Mouse (Mus musculus): ENCODE data around the gene Knop1. TPM values are rescaled to one million over a fixed set of nuclear protein-coding genes. Genes with fewer than 3 reads are reported as not detected.

Gene Knop1
- polyA plus RNA-seq, 1 experiment: 24.1 TPM

DNA sequence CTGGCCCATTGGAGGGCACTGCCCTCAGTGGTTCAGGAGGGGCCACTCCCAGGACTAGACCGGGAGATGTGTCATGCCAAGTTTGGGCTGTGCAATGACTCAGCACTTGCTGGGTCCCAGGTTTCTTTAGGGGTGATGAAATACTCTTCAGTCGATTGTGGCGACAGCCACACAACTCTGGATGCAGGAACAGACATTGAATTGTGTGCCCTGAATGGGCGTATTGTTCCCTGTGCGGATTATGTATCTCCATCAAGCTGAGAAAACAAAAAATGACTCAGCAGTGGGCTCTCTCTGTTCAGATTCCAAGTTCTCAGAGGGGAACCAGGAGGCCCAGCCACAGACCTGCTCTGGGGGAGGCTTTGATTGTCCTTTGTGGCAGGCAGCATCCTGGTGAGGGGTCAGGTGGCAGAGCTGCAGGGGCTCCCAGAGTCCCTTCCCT, 28.1 kb downstream of the Knop1 start:
- Histone ChIP-seq H3K79me2 (ENCODE audit: control insufficient read depth, insufficient read depth) (no peaks in the 10 kb centered on the region), H3K79me3 (ENCODE audit: low read depth) (no peaks in the 10 kb centered on the region), H3K4me3 (ENCODE audit: insufficient read depth, poor library complexity, severe bottlenecking) (no peak overlapping the region), H3K36me3 (ENCODE audit: control insufficient read depth, insufficient read depth) (no peaks in the 10 kb centered on the region), H3K27me3 (ENCODE audit: control insufficient read depth, insufficient read depth, insufficient read length) (no peaks in the 10 kb centered on the region), H3ac (ENCODE audit: control insufficient read depth, insufficient read length, low read depth) (no peak overlapping the region)
- TF ChIP-seq CEBPB (IDR thresholded peaks at IDR 0.05; ENCODE audit: low read depth): peak; percentile 82
- TF ChIP-seq USF1 (IDR thresholded peaks at IDR 0.05; ENCODE audit: low read depth): no peak
- TF ChIP-seq MYOD1 (IDR thresholded peaks at IDR 0.05; ENCODE audit: control insufficient read depth, insufficient read length, low read depth): peak; percentile 13

DNA sequence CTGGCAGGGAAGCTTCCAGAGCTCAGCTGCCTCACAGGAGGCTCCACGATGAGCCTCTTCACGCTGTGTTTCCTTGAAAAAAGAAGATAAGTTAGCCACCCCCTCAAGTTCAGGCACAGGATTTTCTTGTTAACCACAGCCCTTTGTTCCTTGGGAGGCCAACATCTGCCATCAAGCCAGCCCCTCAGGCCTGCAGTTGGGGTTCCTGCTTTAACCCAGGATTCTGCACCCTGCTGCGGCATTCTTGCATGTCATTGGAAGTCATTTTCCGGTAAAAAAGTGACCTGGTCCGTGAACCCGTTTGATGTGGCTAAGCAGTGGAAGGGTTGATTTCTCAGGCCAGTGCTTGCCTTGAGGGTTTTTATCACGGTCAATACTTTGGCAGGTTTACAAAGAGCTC, 31.6 kb downstream of the Knop1 start:
- Histone ChIP-seq H3K79me3 (ENCODE audit: low read depth) (no peaks in the 10 kb centered on the region), H3ac (ENCODE audit: control insufficient read depth, insufficient read length, low read depth) (no peak overlapping the region), H3K79me2 (ENCODE audit: control insufficient read depth, insufficient read depth) (no peaks in the 10 kb centered on the region), H3K4me3 (ENCODE audit: insufficient read depth, poor library complexity, severe bottlenecking) (no peak overlapping the region), H3K27me3 (ENCODE audit: control insufficient read depth, insufficient read depth, insufficient read length) (no peaks in the 10 kb centered on the region), H3K36me3 (ENCODE audit: control insufficient read depth, insufficient read depth) (no peaks in the 10 kb centered on the region)
- TF ChIP-seq CTCF (IDR thresholded peaks at IDR 0.05; ENCODE audit: control insufficient read depth, insufficient read depth, insufficient read length) (no peak), MYOG (IDR thresholded peaks at IDR 0.05; ENCODE audit: control insufficient read depth, extremely low read depth, insufficient read length) (no peak), FOSL1 (IDR thresholded peaks at IDR 0.05; ENCODE audit: insufficient read depth, low read length, poor library complexity, severe bottlenecking) (no peak), MYOD1 (IDR thresholded peaks at IDR 0.05; ENCODE audit: control insufficient read depth, insufficient read length, low read depth) (no peak), CEBPB (IDR thresholded peaks at IDR 0.05; ENCODE audit: low read depth) (no peak), MAX (IDR thresholded peaks at IDR 0.05) (no peak), USF1 (IDR thresholded peaks at IDR 0.05; ENCODE audit: low read depth) (no peak)

DNA sequence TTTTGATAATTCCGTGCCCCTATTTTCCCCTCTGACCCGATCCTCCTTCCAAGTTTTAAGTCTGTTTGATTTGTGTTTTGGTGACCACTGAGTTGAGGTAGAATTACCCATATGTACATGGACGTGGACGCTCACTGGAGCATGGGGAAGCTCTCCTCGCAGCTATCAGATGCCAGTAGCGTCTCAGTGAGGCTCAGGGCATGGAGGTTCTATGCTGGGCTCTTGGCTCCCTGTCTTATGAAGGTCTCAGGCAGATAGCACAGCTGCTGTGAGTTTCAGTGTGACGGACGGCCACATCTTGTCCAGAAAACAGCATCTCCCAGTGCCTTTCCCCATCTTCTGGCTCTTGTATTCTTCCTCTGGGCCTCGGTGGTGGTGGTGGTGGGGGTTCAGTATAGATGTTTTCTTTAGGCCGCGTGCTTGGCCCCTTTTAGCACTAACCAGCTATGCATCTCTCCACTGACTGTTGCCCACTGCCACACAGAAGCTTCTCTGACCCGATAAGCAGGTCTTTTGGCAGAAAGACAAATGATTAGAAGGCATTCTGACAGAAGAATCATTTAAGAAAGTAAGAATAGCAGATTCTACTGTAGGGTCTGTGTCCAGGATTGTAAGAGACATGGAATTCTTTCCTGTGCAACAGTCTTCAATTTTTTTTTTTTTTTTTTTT, 34.0 kb downstream of the Knop1 start:
- no peaks in the 10 kb centered on the region for H3K79me2 ChIP-seq (ENCODE audit: control insufficient read depth, insufficient read depth)
- no peaks in the 10 kb centered on the region for H3K27me3 ChIP-seq (ENCODE audit: control insufficient read depth, insufficient read depth, insufficient read length)
- no peak overlapping the region for H3ac ChIP-seq (ENCODE audit: control insufficient read depth, insufficient read length, low read depth)
- no peaks in the 10 kb centered on the region for H3K79me3 ChIP-seq (ENCODE audit: low read depth)
- TF ChIP-seq FOSL1 (IDR thresholded peaks at IDR 0.05; ENCODE audit: insufficient read depth, low read length, poor library complexity, severe bottlenecking): no peak
- TF ChIP-seq USF1 (IDR thresholded peaks at IDR 0.05; ENCODE audit: low read depth): no peak
- no peak for TF ChIP-seq MAX (IDR thresholded peaks at IDR 0.05)
- TF ChIP-seq MYOG (IDR thresholded peaks at IDR 0.05; ENCODE audit: control insufficient read depth, extremely low read depth, insufficient read length): no peak
- TF ChIP-seq CTCF (IDR thresholded peaks at IDR 0.05; ENCODE audit: control insufficient read depth, insufficient read depth, insufficient read length): no peak
- TF ChIP-seq CEBPB (IDR thresholded peaks at IDR 0.05; ENCODE audit: low read depth): no peak
- TF ChIP-seq MYOD1 (IDR thresholded peaks at IDR 0.05; ENCODE audit: control insufficient read depth, insufficient read length, low read depth): no peak
- no peak overlapping the region for H3K4me3 ChIP-seq (ENCODE audit: insufficient read depth, poor library complexity, severe bottlenecking)
- no peaks in the 10 kb centered on the region for H3K36me3 ChIP-seq (ENCODE audit: control insufficient read depth, insufficient read depth)

DNA sequence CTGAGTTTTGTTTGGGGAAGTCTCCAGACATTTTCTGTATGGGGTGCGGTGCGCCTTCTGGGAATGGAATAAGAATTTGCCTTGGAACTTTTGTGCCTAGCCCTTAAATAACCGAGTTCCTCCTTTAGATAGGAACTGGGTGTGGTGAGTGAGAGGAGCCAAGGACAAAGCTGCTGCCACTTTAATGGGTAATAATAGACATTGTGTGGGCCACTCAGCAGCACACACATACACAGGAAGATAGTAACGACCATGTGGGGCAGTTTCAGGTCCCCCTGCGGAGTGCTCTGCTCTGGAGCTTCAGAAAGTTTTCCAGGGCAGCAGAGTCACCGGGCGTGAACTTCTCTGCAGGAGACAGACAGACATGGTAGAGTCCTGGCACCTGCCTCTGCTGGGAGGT, 34.7 kb downstream of the Knop1 start:
- H3K4me3 ChIP-seq (ENCODE audit: insufficient read depth, poor library complexity, severe bottlenecking): no peak overlapping the region
- H3K79me2 ChIP-seq (ENCODE audit: control insufficient read depth, insufficient read depth): no peaks in the 10 kb centered on the region
- no peak overlapping the region for H3ac ChIP-seq (ENCODE audit: control insufficient read depth, insufficient read length, low read depth)
- TF ChIP-seq MYOD1 (IDR thresholded peaks at IDR 0.05; ENCODE audit: control insufficient read depth, insufficient read length, low read depth) (no peak), MYOG (IDR thresholded peaks at IDR 0.05; ENCODE audit: control insufficient read depth, extremely low read depth, insufficient read length) (no peak), USF1 (IDR thresholded peaks at IDR 0.05; ENCODE audit: low read depth) (no peak), CTCF (IDR thresholded peaks at IDR 0.05; ENCODE audit: control insufficient read depth, insufficient read depth, insufficient read length) (no peak), FOSL1 (IDR thresholded peaks at IDR 0.05; ENCODE audit: insufficient read depth, low read length, poor library complexity, severe bottlenecking) (no peak), CEBPB (IDR thresholded peaks at IDR 0.05; ENCODE audit: low read depth) (no peak), MAX (IDR thresholded peaks at IDR 0.05) (no peak)
- H3K36me3 ChIP-seq (ENCODE audit: control insufficient read depth, insufficient read depth): no peaks in the 10 kb centered on the region
- no peaks in the 10 kb centered on the region for H3K27me3 ChIP-seq (ENCODE audit: control insufficient read depth, insufficient read depth, insufficient read length)
- H3K79me3 ChIP-seq (ENCODE audit: low read depth): no peaks in the 10 kb centered on the region

DNA sequence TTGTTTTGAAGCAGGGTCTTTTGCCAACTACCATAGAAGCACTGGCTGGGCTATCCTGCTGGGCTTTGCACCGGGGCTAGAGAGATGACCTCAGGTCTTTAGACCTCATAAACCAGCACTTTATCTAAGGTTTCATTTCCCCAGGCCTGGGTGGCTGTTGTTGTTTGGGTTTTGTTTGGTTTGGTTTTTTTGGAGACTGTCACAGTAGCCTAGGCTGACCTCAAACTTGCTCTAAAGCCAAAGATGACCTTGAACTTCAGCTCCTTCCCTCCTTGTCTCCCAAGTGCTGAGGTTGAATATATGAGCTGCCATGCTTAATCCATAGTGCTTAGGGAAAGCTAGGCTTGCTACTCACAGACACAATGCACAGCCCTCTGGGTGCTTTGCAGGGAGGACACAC, 36.4 kb downstream of the Knop1 start:
- H3K36me3 ChIP-seq (ENCODE audit: control insufficient read depth, insufficient read depth): no peaks in the 10 kb centered on the region
- no peak overlapping the region for H3K4me3 ChIP-seq (ENCODE audit: insufficient read depth, poor library complexity, severe bottlenecking)
- H3K79me2 ChIP-seq (ENCODE audit: control insufficient read depth, insufficient read depth): no peaks in the 10 kb centered on the region
- H3K79me3 ChIP-seq (ENCODE audit: low read depth): no peaks in the 10 kb centered on the region
- H3ac ChIP-seq (ENCODE audit: control insufficient read depth, insufficient read length, low read depth): no peak overlapping the region
- H3K27me3 ChIP-seq (ENCODE audit: control insufficient read depth, insufficient read depth, insufficient read length): no peaks in the 10 kb centered on the region
- TF ChIP-seq MYOD1 (IDR thresholded peaks at IDR 0.05; ENCODE audit: control insufficient read depth, insufficient read length, low read depth) (no peak), MAX (IDR thresholded peaks at IDR 0.05) (no peak), CTCF (IDR thresholded peaks at IDR 0.05; ENCODE audit: control insufficient read depth, insufficient read depth, insufficient read length) (no peak), MYOG (IDR thresholded peaks at IDR 0.05; ENCODE audit: control insufficient read depth, extremely low read depth, insufficient read length) (no peak), USF1 (IDR thresholded peaks at IDR 0.05; ENCODE audit: low read depth) (no peak), FOSL1 (IDR thresholded peaks at IDR 0.05; ENCODE audit: insufficient read depth, low read length, poor library complexity, severe bottlenecking) (no peak), CEBPB (IDR thresholded peaks at IDR 0.05; ENCODE audit: low read depth) (no peak)

DNA sequence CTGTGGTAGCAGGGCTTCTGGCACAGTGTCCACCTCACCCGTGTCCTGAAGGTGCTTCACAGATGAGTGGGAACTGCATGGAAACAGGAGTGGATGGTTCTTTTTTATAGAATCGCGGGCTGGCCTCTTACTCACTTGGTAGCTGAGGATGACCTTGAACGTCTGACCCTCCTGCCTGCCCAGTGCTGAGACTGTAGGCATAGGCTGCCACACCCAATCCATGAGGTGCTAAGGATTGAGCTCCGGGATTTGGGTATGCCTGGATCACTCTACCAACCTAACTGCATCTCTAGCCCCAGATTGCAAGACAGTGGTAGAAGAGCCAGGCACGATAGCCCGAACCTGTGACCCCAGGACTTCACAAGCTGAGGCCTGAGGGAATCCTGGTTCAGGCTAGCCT, 38.3 kb downstream of the Knop1 start:
- Histone ChIP-seq H3K79me2 (ENCODE audit: control insufficient read depth, insufficient read depth) (no peaks in the 10 kb centered on the region), H3K4me3 (ENCODE audit: insufficient read depth, poor library complexity, severe bottlenecking) (no peak overlapping the region), H3K36me3 (ENCODE audit: control insufficient read depth, insufficient read depth) (no peaks in the 10 kb centered on the region), H3K27me3 (ENCODE audit: control insufficient read depth, insufficient read depth, insufficient read length) (no peaks in the 10 kb centered on the region), H3K79me3 (ENCODE audit: low read depth) (no peaks in the 10 kb centered on the region), H3ac (ENCODE audit: control insufficient read depth, insufficient read length, low read depth) (no peak overlapping the region)
- TF ChIP-seq CEBPB (IDR thresholded peaks at IDR 0.05; ENCODE audit: low read depth) (no peak), FOSL1 (IDR thresholded peaks at IDR 0.05; ENCODE audit: insufficient read depth, low read length, poor library complexity, severe bottlenecking) (no peak), MYOD1 (IDR thresholded peaks at IDR 0.05; ENCODE audit: control insufficient read depth, insufficient read length, low read depth) (no peak), USF1 (IDR thresholded peaks at IDR 0.05; ENCODE audit: low read depth) (no peak), MYOG (IDR thresholded peaks at IDR 0.05; ENCODE audit: control insufficient read depth, extremely low read depth, insufficient read length) (no peak)

Data from C2C12 (cell line).